21 mouse cellular contexts compared by ENCODE assay signal in genomic region chr3:69596116-69596515, GRCm38 (mm10). TPM values are rescaled to one million over a fixed set of nuclear protein-coding genes. Genes with fewer than 3 reads are reported as not detected.
DNase-seq lines count a peak whose midpoint lies in the region; ATAC-seq and TF ChIP-seq lines count a peak whose summit lies in the region.
"Had no signal": no experiment of that assay in that cellular context is flagged by ENCODE, and none has a peak within 500 bp of the region (broad histone marks: within the 10 kb centered on the region; RNA-seq: fewer than 3 reads in every experiment).

No protein-coding gene starts in this region.

- H3K27ac ChIP-seq in hindbrain, embryonic 14.5 days, result no peak overlapping the region
- H3K27ac ChIP-seq in hindbrain, embryonic 11.5 days (ENCODE audit: low read depth, low read length), result no peak overlapping the region
- H3K27ac ChIP-seq in midbrain, embryonic 14.5 days (replicated peaks; ENCODE audit: low read depth, low read length), result no peak overlapping the region
- H3K27ac ChIP-seq in midbrain, embryonic 10.5 days (replicated peaks), result no peak overlapping the region
- H3K27ac ChIP-seq in midbrain, postnatal 0 days (ENCODE audit: low read depth, low read length), result no peak overlapping the region
- H3K27ac ChIP-seq in kidney, adult 2 months (ENCODE audit: insufficient read depth, low read depth, low read length), result no peak overlapping the region
- H3K27ac ChIP-seq: embryonic facial prominence, embryonic 10.5 days; forebrain, embryonic 13.5 days; heart, embryonic 13.5 days had no signal

- no peak for ATAC-seq in hindbrain, embryonic 14.5 days (ENCODE audit: low FRiP score)
- ATAC-seq in hindbrain, embryonic 11.5 days (ENCODE audit: low FRiP score), result no peak
- no peak for ATAC-seq in midbrain, embryonic 14.5 days (ENCODE audit: low FRiP score, low TSS enrichment)
- no peak for ATAC-seq in midbrain, postnatal 0 days (ENCODE audit: low FRiP score)
- ATAC-seq: activated CD4-positive, CD25-positive, alpha-beta regulatory T cell, adult 4 months; forebrain, embryonic 13.5 days; forebrain, postnatal 0 days; intestine, embryonic 16.5 days had no signal

- H3K4me3 ChIP-seq in hindbrain, embryonic 14.5 days (replicated peaks; ENCODE audit: low read length), result no peak overlapping the region
- H3K4me3 ChIP-seq in hindbrain, embryonic 11.5 days (ENCODE audit: low read depth, low read length), result no peak overlapping the region
- no peak overlapping the region for H3K4me3 ChIP-seq in midbrain, embryonic 14.5 days (replicated peaks; ENCODE audit: low read depth, low read length)
- H3K4me3 ChIP-seq in midbrain, embryonic 10.5 days, result no peak overlapping the region
- H3K4me3 ChIP-seq in midbrain, postnatal 0 days (ENCODE audit: low read depth, low read length), result no peak overlapping the region
- H3K4me3 ChIP-seq in kidney, adult 2 months (ENCODE audit: insufficient read depth, low read depth, low read length), result no peak overlapping the region
- H3K4me3 ChIP-seq: embryonic facial prominence, embryonic 10.5 days; forebrain, embryonic 13.5 days; heart, embryonic 13.5 days had no signal

- peak overlapping the region; percentile 64; the same call in 1 of the 2 replicates for H3K4me2 ChIP-seq in hindbrain, embryonic 14.5 days (replicated peaks)
- H3K4me2 ChIP-seq in hindbrain, embryonic 11.5 days (replicated peaks; ENCODE audit: low read depth, low read length), result no peak overlapping the region
- H3K4me2 ChIP-seq in midbrain, embryonic 14.5 days (ENCODE audit: low read length), result peak overlapping the region; percentile 10; the same call in 1 of the 2 replicates
- peak overlapping the region; percentile 5; the same call in 1 of the 2 replicates for H3K4me2 ChIP-seq in midbrain, postnatal 0 days (ENCODE audit: low read depth, low read length, poor library complexity, severe bottlenecking)
- H3K4me2 ChIP-seq: heart, embryonic 13.5 days had no signal

- TF ChIP-seq POLR2A in kidney, adult 2 months (IDR thresholded peaks at IDR 0.05; ENCODE audit: low read depth, low read length), result no peak

- H3K27me3 ChIP-seq in hindbrain, embryonic 14.5 days (ENCODE audit: control insufficient read depth, insufficient read depth, low read length), result no peaks in the 10 kb centered on the region
- H3K27me3 ChIP-seq in hindbrain, embryonic 11.5 days (ENCODE audit: control insufficient read depth, insufficient read depth, low read length), result no peaks in the 10 kb centered on the region
- no peaks in the 10 kb centered on the region for H3K27me3 ChIP-seq in midbrain, embryonic 14.5 days (ENCODE audit: control insufficient read depth, insufficient read depth, low read length)
- peaks cover 19% of the 10 kb centered on the region for H3K27me3 ChIP-seq in midbrain, embryonic 10.5 days (ENCODE audit: low read depth, poor library complexity, severe bottlenecking)
- no peaks in the 10 kb centered on the region for H3K27me3 ChIP-seq in midbrain, postnatal 0 days (ENCODE audit: insufficient read depth, low read length)
- H3K27me3 ChIP-seq in kidney, adult 2 months (replicated peaks; ENCODE audit: control insufficient read depth, insufficient read depth, low read length), result no peaks in the 10 kb centered on the region
- H3K27me3 ChIP-seq: CH12.LX; forebrain, embryonic 13.5 days; heart, embryonic 13.5 days had no signal

- H3K4me1 ChIP-seq in hindbrain, embryonic 14.5 days (replicated peaks; ENCODE audit: control insufficient read depth, insufficient read depth, low read length), result peaks cover 33% of the 10 kb centered on the region
- no peaks in the 10 kb centered on the region for H3K4me1 ChIP-seq in hindbrain, embryonic 11.5 days (replicated peaks; ENCODE audit: control insufficient read depth, insufficient read depth, low read length)
- H3K4me1 ChIP-seq in midbrain, embryonic 14.5 days (ENCODE audit: control insufficient read depth, insufficient read depth, low read length), result peaks cover 25% of the 10 kb centered on the region
- peaks cover 32% of the 10 kb centered on the region for H3K4me1 ChIP-seq in midbrain, embryonic 10.5 days
- H3K4me1 ChIP-seq in midbrain, postnatal 0 days (ENCODE audit: insufficient read depth, low read length), result peaks cover 8% of the 10 kb centered on the region
- H3K4me1 ChIP-seq in kidney, adult 2 months (ENCODE audit: control insufficient read depth, insufficient read depth, low read length), result 0 out of 2 replicates have a peak, but pooled peaks cover 5% of the 10 kb centered on the region

- WGBS in hindbrain, embryonic 14.5 days, result 83% methylated on average over 3 of the region's 3 CpGs
- WGBS in hindbrain, embryonic 11.5 days, result 79% methylated on average over 3 of the region's 3 CpGs
- 89% methylated on average over 3 of the region's 3 CpGs for WGBS in midbrain, embryonic 14.5 days
- WGBS in midbrain, embryonic 10.5 days, result 87% methylated on average over 3 of the region's 3 CpGs
- WGBS in midbrain, postnatal 0 days, result 91% methylated on average over 3 of the region's 3 CpGs
- 83% methylated on average over 3 of the region's 3 CpGs for WGBS in kidney, adult 2 months

- H3K9me3 ChIP-seq in hindbrain, embryonic 14.5 days (ENCODE audit: control insufficient read depth, low read length), result no peaks in the 10 kb centered on the region
- H3K9me3 ChIP-seq in hindbrain, embryonic 11.5 days (ENCODE audit: control insufficient read depth, low read length), result no peaks in the 10 kb centered on the region
- no peaks in the 10 kb centered on the region for H3K9me3 ChIP-seq in midbrain, embryonic 14.5 days (ENCODE audit: control insufficient read depth, low read length)
- H3K9me3 ChIP-seq in midbrain, embryonic 10.5 days (replicated peaks), result no peaks in the 10 kb centered on the region
- H3K9me3 ChIP-seq in midbrain, postnatal 0 days (ENCODE audit: low read length), result no peaks in the 10 kb centered on the region
- H3K9me3 ChIP-seq: embryonic facial prominence, embryonic 10.5 days; forebrain, embryonic 13.5 days; G1E; heart, embryonic 13.5 days had no signal

- H3K36me3 ChIP-seq in hindbrain, embryonic 14.5 days (replicated peaks; ENCODE audit: control insufficient read depth, insufficient read depth), result peaks cover 4% of the 10 kb centered on the region; the same call in 1 of the 2 replicates
- H3K36me3 ChIP-seq in hindbrain, embryonic 11.5 days (ENCODE audit: control insufficient read depth, insufficient read depth, low read length), result no peaks in the 10 kb centered on the region
- 0 out of 2 replicates have a peak, but pooled peaks cover 3% of the 10 kb centered on the region for H3K36me3 ChIP-seq in midbrain, embryonic 14.5 days (ENCODE audit: control insufficient read depth, insufficient read depth, low read length)
- 0 out of 2 replicates have a peak, but pooled peaks cover 9% of the 10 kb centered on the region for H3K36me3 ChIP-seq in midbrain, embryonic 10.5 days
- peaks cover 5% of the 10 kb centered on the region for H3K36me3 ChIP-seq in midbrain, postnatal 0 days (ENCODE audit: insufficient read depth, low read length)
- H3K36me3 ChIP-seq in kidney, adult 2 months (ENCODE audit: control insufficient read depth, insufficient read depth, low read length), result no peaks in the 10 kb centered on the region
- H3K36me3 ChIP-seq: G1E; heart, embryonic 13.5 days had no signal

- TF ChIP-seq CTCF in midbrain, postnatal 0 days (IDR thresholded peaks at IDR 0.05), result no peak
- TF ChIP-seq CTCF in kidney, adult 2 months (conservative IDR thresholded peaks at IDR 0.05; ENCODE audit: insufficient read depth, insufficient read length, low read depth, low read length), result no peak

- no peak overlapping the region for H3K9ac ChIP-seq in hindbrain, embryonic 14.5 days
- H3K9ac ChIP-seq in hindbrain, embryonic 11.5 days (ENCODE audit: low read depth, low read length), result no peak overlapping the region
- H3K9ac ChIP-seq in midbrain, embryonic 14.5 days (replicated peaks; ENCODE audit: low read length), result no peak overlapping the region
- no peak overlapping the region for H3K9ac ChIP-seq in midbrain, postnatal 0 days (replicated peaks; ENCODE audit: low read length, poor library complexity, severe bottlenecking)
- H3K9ac ChIP-seq: forebrain, embryonic 13.5 days; forebrain, postnatal 0 days; heart, embryonic 13.5 days had no signal

- DNase-seq in hindbrain, embryonic 14.5 days (ENCODE audit: low spot score), result no peak
- DNase-seq in hindbrain, embryonic 11.5 days (ENCODE audit: low spot score), result no peak
- no peak for DNase-seq in midbrain, embryonic 14.5 days
- no peak for DNase-seq in midbrain, embryonic 10.5 days (ENCODE audit: low spot score)
- peak; percentile 85 for DNase-seq in R1 (ENCODE audit: low read depth, low spot score)
- no peak for DNase-seq in midbrain, postnatal 0 days (ENCODE audit: low spot score)
- DNase-seq in kidney, adult 2 months, result no peak
- DNase-seq: adrenal gland, adult 2 months; adrenal gland, postnatal 25 days; cerebellum, adult 2 months; cerebellum, postnatal 10 days; forebrain, postnatal 0 days; gastrocnemius, postnatal 14 days; heart, postnatal 36 days had no signal

RNA-seq across cellular contexts. Expression of gene B3galnt1, which starts 2.6 kb away (rescaled TPM):
- polyA plus RNA-seq in hindbrain, embryonic 14.5 days (2014; fragmentation: Nextera tagmentation; extraction: Ambion mirVana), result 109 and 121 TPM in 2 replicates
- polyA plus RNA-seq in hindbrain, embryonic 11.5 days (2014; fragmentation: Nextera tagmentation; extraction: Ambion mirVana), result 45.4 and 46.6 TPM in 2 replicates
- polyA plus RNA-seq in midbrain, embryonic 14.5 days (2014; fragmentation: Nextera tagmentation; extraction: Ambion mirVana), result 93.0 and 94.6 TPM in 2 replicates
- polyA plus RNA-seq in midbrain, embryonic 10.5 days (2016; fragmentation: Nextera tagmentation; extraction: Ambion mirVana), result 33.7 and 35.8 TPM in 2 replicates
- 70.5 and 77.2 TPM in 2 replicates for total RNA-seq in midbrain, postnatal 0 days (2014; rRNA removed)
- polyA plus RNA-seq in midbrain, postnatal 0 days (2015; fragmentation: Nextera tagmentation; extraction: Ambion mirVana), result 102 and 106 TPM in 2 replicates
- 25.7 and 28.3 TPM in 2 replicates for polyA plus RNA-seq in kidney, adult 2 months (2012; rRNA removed)
- total RNA-seq: G1E had no signal
- polyA plus RNA-seq: activated CD4-positive, CD25-positive, alpha-beta regulatory T cell, adult 4 months; G1E had no signal
